Mouse (Mus musculus): ENCODE measurements around the gene Acot5.
"Not testable (repeated sequence)": the region's sequence is repeated elsewhere in the genome, so short reads cannot be mapped to it uniquely, and the experiment has no call there.

Acot5 gene

GRCm38 (mm10) chr12:84062336-84062735 lies 6.8 kb upstream of the Acot5 start:
- no peak for DNase-seq (ENCODE audit: low spot score)

GRCm38 (mm10) chr12:84063228-84063627 lies 5.9 kb upstream of the Acot5 start:
- no peak for DNase-seq (ENCODE audit: low spot score)

GRCm38 (mm10) chr12:84063833-84064232 lies 5.3 kb upstream of the Acot5 start:
- DNase-seq (ENCODE audit: low spot score), result no peak

GRCm38 (mm10) chr12:84064621-84065020 lies 4.5 kb upstream of the Acot5 start:
- DNase-seq (ENCODE audit: low spot score), result no peak

DNA sequence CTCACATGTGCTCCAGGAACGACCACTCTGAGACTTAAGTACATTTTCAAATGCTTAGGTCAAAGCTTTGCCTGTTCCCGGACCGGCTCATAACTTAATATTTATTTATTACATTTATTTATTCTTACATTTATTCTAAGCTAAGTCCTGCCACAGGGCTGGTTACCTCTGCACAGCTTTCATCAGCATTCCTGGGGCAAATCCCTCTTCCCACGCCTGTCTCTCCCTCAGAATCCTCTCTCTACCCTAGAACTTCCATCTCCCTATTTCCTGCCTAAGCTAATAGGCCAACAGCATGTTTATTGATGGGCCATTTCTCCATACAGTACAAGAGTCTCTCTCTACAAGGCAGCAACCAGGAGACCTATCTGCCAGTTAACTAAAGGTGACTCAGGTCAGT lies 1.4 kb upstream of the Acot5 start:
- no peak for DNase-seq (ENCODE audit: low spot score)

GRCm38 (mm10) chr12:84068296-84068695 lies 829 bp upstream of the Acot5 start:
- no peak for DNase-seq (ENCODE audit: low spot score)

GRCm38 (mm10) chr12:84069582-84069981 lies 457 bp downstream of the Acot5 start:
- DNase-seq (ENCODE audit: low spot score), result not testable (repeated sequence)

DNA sequence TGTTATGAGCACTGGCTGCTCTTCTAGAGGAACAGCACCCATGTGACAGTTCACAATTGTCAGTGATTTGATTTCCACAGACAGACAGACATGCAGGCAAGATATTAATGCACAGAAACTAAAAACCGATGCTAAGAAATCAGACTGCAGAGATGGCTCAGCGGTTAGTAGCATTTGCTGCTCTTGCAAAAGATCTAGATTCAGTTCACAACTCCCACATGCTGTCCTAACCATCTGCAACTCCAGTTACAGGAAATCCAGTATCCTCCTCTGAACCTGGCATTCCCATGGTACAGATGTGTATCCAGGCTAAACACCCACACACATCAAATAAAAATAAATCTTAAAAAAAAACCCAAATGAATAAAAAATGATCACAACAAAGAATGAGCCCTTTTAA lies 2.6 kb downstream of the Acot5 start:
- DNase-seq (ENCODE audit: low spot score), result no peak

DNA sequence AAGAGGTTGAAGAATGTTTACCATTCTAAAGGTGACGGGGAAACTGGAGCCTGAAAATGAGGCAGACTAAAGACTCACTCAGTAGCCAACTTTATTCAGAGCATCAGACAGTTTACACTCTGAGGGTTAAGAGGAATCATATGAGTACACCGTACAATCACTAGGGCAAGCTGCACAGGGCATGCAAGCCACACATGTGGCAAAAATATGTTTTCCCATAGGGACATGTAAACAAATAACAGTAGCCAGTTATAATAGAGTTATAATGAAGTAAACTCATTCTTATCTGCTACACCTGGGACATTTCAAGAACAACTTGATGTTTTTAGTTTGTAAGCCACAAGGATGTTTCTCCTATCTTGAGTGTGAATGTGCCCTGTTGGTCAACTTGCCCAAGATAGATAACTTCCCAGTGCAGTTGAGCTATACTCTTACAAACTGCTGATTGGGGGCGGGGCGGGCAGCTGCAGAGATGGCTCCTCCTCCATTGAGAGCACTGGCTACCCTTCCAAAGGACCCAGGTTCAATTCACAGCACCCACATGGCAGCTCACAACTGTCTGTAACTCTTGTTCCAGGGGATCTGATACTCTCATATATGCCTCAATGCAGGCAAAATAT lies 8.4 kb downstream of the Acot5 start:
- DNase-seq (ENCODE audit: low spot score), result no peak

DNA sequence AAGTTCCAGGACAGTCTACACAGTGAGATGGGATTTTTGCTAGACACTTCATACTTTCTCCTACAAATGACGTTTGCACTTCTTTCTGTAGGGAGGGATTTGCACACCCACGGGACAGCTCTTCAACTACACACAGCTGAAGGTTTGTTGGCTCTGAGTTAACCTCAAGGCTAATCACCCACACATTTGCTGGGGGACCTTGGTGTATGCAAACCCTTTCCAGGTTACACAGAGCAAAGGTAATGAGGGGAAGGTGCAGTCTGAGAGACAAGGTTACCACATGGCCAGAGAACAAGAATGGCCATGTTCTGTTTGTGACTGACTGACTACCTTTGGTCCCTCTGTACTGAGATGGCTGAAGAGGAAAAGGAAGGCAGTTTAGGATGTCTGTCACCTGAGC lies 14.7 kb downstream of the Acot5 start:
- no peak for DNase-seq (ENCODE audit: low spot score)

DNA sequence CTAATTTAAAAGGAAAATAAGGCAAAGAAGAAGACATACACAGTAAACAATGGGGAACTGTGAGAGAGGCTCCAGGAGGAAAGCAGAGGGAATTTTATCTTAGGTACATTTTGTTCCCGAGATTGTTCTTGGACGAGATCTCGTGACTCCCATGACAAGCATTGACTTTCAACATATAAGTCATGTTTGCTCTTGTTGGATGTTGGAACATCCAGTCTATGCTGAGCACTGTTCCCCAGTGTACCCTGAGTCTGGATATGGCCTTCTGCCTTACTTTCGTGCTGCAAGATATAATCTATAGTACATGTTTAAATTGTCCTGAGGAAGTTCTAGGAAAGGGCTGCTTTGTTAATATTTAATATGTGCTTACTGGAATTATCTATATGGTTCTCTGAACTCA lies 15.5 kb downstream of the Acot5 start:
- no peak for DNase-seq (ENCODE audit: low spot score)

DNA sequence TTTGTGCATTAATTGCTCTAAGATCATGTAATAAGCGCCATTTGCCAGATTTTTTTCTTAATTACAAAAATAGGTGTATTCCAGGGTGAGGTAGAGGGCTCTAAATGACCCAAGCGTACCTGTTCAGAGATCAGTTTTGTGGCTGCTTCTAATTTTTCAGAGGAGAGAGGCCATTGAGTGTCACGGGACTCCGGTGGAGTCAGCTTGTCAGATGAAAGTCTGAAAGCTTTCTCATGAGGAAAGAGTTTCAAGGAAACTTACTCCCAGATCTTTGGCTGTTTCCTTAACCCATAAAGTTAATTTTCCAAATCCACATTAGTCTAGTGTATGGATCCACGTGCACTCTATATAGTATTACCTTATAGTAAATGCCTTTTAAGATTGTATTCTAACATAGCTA lies 25.5 kb downstream of the Acot5 start:
- not testable (repeated sequence) for DNase-seq (ENCODE audit: low spot score)

- DNase-seq (ENCODE audit: low spot score), result no peak
Observed at GRCm38 (mm10) chr12:84099605-84100004, 30.5 kb downstream of the Acot5 start.

DNA sequence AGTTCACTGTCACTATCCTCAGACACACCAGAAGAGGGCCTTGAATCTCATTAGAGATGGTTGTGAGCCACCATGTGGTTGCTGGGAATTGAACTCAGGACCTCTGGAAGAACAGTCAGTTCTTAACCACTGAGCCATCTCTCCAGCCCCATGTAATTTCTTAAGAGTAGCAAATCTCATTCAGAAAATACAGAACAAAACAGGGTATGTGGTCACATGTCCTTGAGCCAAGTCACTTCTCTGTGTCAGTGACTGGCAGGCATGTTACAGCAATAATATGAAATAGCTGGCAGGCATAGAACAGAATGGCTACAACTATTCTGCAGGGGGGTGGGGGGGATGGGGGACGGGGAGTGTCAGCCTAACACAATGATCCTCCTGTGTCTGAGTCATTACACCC lies 30.9 kb downstream of the Acot5 start:
- peak; percentile 4 for DNase-seq (ENCODE audit: low spot score)

DNA sequence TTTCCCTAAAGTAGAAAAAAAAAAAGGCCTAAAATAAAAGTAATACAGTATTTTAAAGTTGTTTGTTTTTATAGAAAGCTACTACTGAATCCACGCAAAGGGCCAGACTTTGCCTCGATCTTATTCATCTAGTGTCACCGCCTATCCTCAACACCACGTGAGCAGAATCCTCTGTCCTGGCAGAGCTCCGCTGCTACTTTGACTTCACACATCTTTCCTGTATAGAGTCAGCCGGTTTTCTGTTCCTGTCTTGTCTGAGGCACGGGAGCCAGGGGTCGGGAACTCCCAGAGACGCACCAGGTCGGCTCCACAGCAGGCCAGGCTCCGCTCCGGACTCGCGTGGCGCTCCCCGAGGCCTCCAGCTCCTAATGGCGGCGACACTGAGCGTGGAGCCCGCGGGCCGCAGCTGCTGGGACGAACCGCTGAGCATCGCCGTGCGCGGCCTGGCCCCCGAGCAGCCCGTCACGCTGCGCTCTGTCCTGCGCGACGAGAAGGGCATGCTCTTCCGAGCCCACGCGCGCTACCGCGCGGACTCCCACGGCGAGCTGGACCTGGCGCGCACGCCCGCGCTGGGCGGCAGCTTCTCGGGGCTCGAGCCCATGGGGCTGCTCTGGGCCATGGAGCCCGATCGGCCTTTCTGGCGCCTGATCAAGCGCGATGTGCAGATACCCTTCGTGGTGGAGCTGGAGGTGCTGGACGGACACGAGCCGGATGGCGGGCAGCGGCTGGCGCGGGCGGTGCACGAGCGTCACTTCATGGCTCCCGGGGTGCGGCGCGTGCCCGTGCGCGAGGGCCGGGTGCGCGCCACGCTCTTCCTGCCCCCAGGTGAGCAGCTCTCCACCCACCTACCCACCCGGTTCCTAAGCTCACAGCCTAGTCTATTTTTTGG lies 31.7 kb downstream of the Acot5 start, which contains the start of gene Acot6:
TSS of gene Acot6 (plus strand) at position 51 of the 889 bp plus-strand sequence.
- DNase-seq (ENCODE audit: low spot score), result peak; percentile 71

DNA sequence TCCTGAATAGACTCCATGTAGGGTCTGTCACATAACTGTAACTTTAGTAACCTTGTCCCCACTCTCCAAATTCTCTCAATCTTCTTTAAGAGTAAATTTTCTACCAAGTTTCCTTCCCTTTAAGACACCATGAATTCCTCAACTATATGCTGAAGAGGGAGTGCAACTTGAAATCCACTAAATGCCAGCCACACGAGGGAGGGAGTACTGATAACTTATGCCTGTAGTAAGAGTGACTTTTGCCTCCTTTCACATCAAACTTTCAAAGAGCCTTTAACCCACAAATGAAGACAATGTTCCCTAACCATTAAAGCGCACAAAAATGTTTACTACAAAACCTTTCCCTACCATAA lies 32.3 kb downstream of the Acot5 start:
- peak; percentile 21 for DNase-seq (ENCODE audit: low spot score)

GRCm38 (mm10) chr12:84107012-84107411 lies 37.9 kb downstream of the Acot5 start:
- DNase-seq (ENCODE audit: low spot score), result no peak

DNA sequence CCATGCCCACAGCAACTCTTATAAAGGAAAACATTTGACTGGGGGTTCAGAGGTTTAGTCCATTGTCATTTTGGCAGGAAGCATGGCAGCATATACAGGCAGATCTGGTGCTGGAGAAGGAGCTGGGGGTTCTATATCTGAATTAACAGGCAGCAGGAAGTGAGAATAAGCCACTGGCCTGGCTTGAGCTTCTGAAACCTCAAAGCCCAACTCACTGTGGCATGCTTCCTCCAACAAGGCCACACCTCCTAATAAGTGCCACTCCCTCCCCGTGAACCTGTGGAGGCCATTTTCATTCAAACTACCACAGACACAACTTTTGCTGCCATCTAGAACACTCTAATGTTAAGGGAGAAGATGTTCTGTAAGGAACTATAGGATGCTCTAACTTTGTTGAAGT lies 38.6 kb downstream of the Acot5 start:
- DNase-seq (ENCODE audit: low spot score), result no peak

- DNase-seq (ENCODE audit: low spot score), result no peak
Observed at GRCm38 (mm10) chr12:84109924-84110323, 40.8 kb downstream of the Acot5 start.

- no peak for DNase-seq (ENCODE audit: low spot score)
Observed at GRCm38 (mm10) chr12:84110814-84111213, 41.7 kb downstream of the Acot5 start.

DNA sequence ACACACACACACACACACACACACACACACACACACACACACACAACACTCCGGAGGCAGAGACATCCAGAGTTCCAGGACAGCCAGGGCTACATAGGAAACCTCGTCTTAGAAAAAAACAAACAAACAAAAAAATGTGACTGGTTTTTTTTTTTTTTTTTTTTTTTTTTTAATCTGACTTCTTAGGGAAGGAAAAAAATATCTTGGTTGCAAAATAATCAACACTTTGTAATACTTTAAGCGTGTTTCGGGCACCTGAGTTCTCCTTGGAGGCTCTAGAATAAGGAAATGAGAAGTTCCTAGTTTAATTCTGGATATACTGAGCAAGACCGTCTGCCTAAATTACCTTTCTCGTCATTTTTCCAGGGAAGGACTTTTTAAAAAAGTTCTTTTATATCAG lies 44.6 kb downstream of the Acot5 start:
- DNase-seq (ENCODE audit: low spot score), result no peak

DNA sequence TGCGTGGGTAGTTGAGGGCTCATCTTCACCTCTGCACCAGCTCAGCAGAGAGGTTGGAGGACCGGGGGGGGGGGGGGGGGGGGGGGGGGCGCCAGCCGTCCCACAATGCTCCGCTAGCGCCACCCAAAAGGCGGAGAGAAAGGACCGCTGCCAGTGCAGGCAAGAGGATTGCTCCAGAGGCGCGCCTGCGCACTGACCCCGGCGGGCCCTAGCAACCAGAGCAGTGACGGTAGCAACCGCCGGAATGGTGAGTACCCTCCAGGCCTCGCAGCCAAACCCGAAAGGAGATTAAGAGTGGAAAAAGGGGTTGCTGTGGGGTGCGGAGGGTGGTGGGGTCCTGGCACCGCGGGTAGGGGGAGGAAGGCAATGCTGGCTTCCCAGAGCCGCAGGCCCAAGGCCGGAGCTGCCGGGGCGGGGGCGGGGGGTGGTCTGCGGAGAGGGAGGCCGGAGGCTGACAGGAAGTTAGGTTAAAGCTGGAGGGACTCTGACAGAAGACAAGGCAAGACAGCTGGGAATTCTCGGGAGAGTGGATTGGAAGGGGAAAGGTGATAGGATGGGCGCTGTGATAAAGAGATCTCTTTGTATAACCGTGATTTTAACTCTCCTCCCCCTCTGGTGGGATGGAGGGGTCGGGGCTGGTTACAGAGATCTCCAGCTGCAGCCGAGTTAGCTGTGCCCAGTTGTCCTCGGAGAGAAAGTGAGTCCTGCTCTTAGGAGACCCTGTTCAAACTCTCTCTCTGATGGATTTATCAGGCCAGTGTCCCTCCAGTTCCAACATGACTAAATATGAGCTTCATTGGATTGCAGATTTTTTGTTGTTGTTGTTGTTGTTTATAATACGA lies 45.2 kb downstream of the Acot5 start, which contains the start of gene Dnal1:
TSS of gene Dnal1 (plus strand) at position 214 of the 842 bp plus-strand sequence.
- peak; percentile 94 for DNase-seq (ENCODE audit: low spot score)

GRCm38 (mm10) chr12:84119584-84119983 lies 50.5 kb downstream of the Acot5 start:
- DNase-seq (ENCODE audit: low spot score), result no peak

Measured in embryo, embryonic 10.5 days (tissue).